Mouse (Mus musculus) gastrocnemius, adult 2 months (tissue): Measurements from ENCODE around the gene Nfib. TPM values are rescaled to one million over a fixed set of nuclear protein-coding genes. Genes with fewer than 3 reads are reported as not detected.

ENCODE experiments used
- DNase-seq: peaks from one replicate; pipeline ENCODE4 v3.0.0; 2022
- H3K27ac ChIP-seq: fragments of 200-600 bp; 2 replicates; pipeline ENCODE4 v1.8.1; 2022; ENCODE audit warnings: mild to moderate bottlenecking
- H3K4me3 ChIP-seq: fragments of 200-600 bp; 2 replicates; pipeline ENCODE4 v1.8.1; 2022; ENCODE audit warnings: mild to moderate bottlenecking, moderate library complexity
- CTCF ChIP-seq: fragments of 200-600 bp; IDR thresholded peaks from 2 replicates; pipeline ENCODE4 v1.8.1; 2022; ENCODE audit warnings: antibody characterized with exemption, mild to moderate bottlenecking, moderate library complexity
- intact Hi-C: fragments of 180-260 bp; cut with DNase I; formaldehyde crosslinking; loops from one replicate; pipeline ENCODE4 v1.15.1; 2025
- total RNA-seq, 2 experiments: library from RNA; stranded (reverse); gene quantifications; 2 replicates each; pipeline ENCODE4 v1.2.3; 2021

Gene Nfib
- total RNA-seq, 2 experiments from 2014 or later = 67.9 to 93.6 TPM

GRCm38 (mm10) chr4:82483871-82484270, 221.7 kb downstream of the Nfib start:
- TF ChIP-seq CTCF = no peak
- Histone ChIP-seq H3K4me3 (peak overlapping the region; percentile 63), H3K27ac (peak overlapping the region; percentile 85)
- intact Hi-C loops = no loop called here
- DNase-seq = no peak

DNA sequence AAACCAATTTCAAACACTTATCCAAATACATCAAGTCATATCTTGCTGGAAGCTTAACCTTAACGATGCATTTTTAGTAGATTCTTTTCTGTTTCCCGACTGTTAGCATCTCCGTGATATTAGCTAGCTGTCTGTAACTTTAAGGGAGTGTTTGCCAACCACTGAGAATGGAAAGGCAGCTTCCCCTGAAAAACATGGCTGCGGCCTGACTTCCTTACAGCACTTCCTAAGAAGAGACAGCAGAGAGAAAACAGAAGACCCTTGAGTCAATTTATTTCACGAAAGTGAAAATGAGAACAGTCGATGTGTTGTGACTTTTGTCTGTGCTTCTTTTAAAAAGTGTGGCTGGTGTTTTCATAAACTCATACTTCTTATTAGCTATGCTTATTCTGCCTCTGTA, 222.3 kb downstream of the Nfib start:
- intact Hi-C loops = no loop called here
- no peak for TF ChIP-seq CTCF
- DNase-seq = no peak
- H3K4me3 ChIP-seq = peak overlapping the region; percentile 63
- peak overlapping the region; percentile 85 for H3K27ac ChIP-seq

DNA sequence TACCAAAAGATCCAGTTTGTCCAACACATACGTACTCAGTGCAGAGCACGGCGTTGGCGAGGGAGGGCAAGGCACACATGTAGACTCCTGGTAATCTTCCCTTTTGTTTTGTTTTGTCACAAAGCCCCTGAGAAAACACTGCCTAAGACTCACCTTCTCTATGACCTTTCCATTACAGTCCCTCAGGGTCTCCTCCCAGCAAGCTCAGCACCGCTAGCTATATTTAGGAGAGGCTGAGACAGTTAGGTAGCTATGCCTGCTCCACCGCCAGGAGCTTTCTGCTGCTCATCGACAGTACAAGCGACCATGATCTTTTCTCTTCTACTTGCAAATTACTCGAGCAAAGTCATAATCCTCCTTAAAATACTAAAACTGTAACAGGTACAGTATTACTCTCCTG, 224.9 kb downstream of the Nfib start:
- Histone ChIP-seq H3K4me3 (peak overlapping the region; percentile 48), H3K27ac (peak overlapping the region; percentile 80)
- peak; percentile 41 for DNase-seq
- intact Hi-C loops = no loop called here
- TF ChIP-seq CTCF = peak; percentile 30

- H3K4me3 ChIP-seq = no peak overlapping the region
- TF ChIP-seq CTCF = peak; percentile 37
- intact Hi-C loops = no loop called here
- H3K27ac ChIP-seq = peak overlapping the region; percentile 35; the same call in 1 of the 2 replicates
- DNase-seq = no peak
Measured at GRCm38 (mm10) chr4:82479394-82479793, 226.2 kb downstream of the Nfib start.

- no peak for TF ChIP-seq CTCF
- intact Hi-C loops = no loop called here
- Histone ChIP-seq H3K4me3 (no peak overlapping the region), H3K27ac (no peak overlapping the region; the same call in 1 of the 2 replicates)
- DNase-seq = no peak
Measured at GRCm38 (mm10) chr4:82477742-82478141, 227.8 kb downstream of the Nfib start.

DNA sequence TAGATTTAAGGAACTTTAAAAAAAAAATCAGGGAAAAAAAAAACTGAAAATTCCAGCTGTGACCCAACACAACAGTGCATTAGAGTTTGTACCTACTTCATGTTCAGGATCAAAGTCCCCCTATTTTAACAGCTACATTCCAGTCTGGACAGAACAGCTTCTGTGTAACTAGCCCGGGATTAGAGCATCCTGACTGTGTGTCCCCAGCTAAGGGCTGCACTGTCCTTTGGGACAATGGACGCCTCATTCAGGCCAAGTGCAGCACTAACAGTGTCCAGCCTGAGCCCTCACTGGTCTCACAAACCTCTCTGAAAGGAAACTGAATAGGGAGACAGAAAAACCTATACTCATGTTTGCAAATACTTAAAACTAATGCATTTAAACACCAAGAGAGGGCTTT, 229.1 kb downstream of the Nfib start:
- DNase-seq = no peak
- peak overlapping the region; percentile 3; the same call in 1 of the 2 replicates for H3K27ac ChIP-seq

DNA sequence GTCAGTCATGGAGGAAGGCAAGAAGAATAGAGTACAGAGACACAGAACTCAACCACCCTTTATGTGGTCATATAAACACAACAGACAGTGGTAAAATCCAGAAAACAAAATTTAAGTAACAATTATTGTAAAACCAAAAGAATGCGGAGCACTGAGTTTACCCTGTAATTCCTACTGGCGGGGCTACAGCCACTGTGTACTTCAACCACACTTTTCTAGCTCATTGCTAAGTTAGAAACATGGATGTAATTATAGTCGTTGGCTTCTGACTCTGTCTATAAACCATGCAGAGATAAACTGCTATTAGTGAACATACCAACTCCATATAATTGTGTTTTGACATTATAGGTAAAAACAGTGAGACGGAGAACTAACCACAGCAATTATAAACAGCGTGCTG, 231.2 kb downstream of the Nfib start:
- Histone ChIP-seq H3K27ac (peak overlapping the region; percentile 61; the same call in 1 of the 2 replicates), H3K4me3 (no peak overlapping the region)
- no peak for DNase-seq
- intact Hi-C loops = no loop called here
- TF ChIP-seq CTCF = no peak

More for the DNA sequence above, 229.1 kb downstream of the Nfib start:
- intact Hi-C loops = no loop called here
- TF ChIP-seq CTCF = no peak
- H3K4me3 ChIP-seq = no peak overlapping the region

- intact Hi-C loops = no loop called here
Measured at GRCm38 (mm10) chr4:82470938-82471320, 234.6 kb downstream of the Nfib start.

GRCm38 (mm10) chr4:82470212-82470937, 235.2 kb downstream of the Nfib start:
- peak overlapping the region; percentile 75 for H3K27ac ChIP-seq
- no peak for TF ChIP-seq CTCF
- DNase-seq = no peak

More at GRCm38 (mm10) chr4:82470938-82471320, 234.6 kb downstream of the Nfib start:
- no peak for DNase-seq
- no peak for TF ChIP-seq CTCF
- Histone ChIP-seq H3K27ac (peak overlapping the region; percentile 75), H3K4me3 (no peak overlapping the region)

DNA sequence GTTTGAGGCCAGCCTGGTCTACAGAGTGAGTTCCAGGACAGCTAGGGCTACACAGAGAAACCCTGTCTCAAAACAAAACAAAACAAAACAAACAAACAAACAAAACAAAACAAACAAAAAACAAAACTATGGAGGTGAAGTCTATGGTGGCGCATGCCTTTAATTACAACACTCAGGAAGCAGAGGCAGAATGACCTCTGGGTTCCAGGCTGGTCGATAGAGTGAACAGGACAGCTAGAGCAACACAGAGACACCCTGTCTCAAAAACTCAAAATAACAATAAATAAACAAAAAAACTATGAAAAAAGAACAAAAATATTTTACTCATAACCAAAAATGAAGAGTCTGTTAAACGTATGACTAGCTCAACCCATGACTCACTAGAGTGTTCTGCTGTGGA, 236.6 kb downstream of the Nfib start:
- Histone ChIP-seq H3K4me3 (no peak overlapping the region), H3K27ac (peak overlapping the region; percentile 44; the same call in 1 of the 2 replicates)
- TF ChIP-seq CTCF = no peak
- no peak for DNase-seq
- intact Hi-C loops = no loop called here

More at GRCm38 (mm10) chr4:82470212-82470937, 235.2 kb downstream of the Nfib start:
- intact Hi-C loops = no loop called here
- no peak overlapping the region for H3K4me3 ChIP-seq

DNA sequence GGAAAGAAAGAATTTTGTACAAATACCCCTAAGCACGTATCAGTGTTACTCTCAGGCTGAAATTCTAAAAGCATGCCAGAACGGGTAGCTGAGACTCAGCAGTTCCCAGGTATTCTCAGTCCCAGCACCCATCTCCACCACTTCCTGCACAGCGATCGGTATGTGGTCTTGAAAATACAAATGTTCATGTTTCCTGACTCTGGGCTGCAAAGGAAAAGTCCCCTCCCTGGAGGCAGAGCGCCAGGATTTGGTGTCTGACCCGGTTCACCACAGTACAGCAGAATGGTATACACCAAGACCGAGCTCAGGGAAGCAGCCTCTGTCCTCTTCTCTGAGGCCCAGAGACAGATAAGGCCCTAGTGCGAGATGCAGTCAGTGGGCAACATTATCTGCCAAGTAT, 238.8 kb downstream of the Nfib start:
- TF ChIP-seq CTCF = no peak
- Histone ChIP-seq H3K4me3 (peak overlapping the region; percentile 49), H3K27ac (peak overlapping the region; percentile 87)
- intact Hi-C loops = no loop called here
- peak; percentile 70 for DNase-seq

DNA sequence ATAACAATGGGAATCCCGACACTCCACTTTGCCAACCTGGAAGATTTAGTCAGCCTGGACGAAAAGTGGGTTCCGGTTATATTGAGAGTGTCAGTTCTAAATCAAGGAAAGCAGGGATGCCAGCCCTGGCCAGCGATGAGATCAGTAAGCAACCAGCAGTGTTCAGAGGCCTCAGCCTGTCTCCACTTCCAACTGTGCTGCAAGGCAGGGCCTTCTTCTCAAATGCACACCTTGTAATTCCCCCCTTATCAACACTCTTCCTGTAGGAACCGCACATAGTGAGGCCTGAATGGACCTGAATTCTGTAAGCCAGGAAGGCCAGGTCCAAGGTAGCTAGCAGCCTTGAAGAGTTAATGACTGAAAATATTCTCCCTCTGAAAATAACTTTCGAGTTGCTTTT, 239.4 kb downstream of the Nfib start:
- DNase-seq = peak; percentile 50
- intact Hi-C loops = no loop called here
- TF ChIP-seq CTCF = no peak

GRCm38 (mm10) chr4:82464051-82464632, 241.4 kb downstream of the Nfib start:
- TF ChIP-seq CTCF = no peak
- H3K27ac ChIP-seq = peak overlapping the region; percentile 64; the same call in 1 of the 2 replicates
- intact Hi-C loops = no loop called here
- H3K4me3 ChIP-seq = no peak overlapping the region; the same call in 1 of the 2 replicates
- DNase-seq = peak; percentile 65

More for the DNA sequence above, 239.4 kb downstream of the Nfib start:
- peak overlapping the region; percentile 87 for H3K27ac ChIP-seq
- peak overlapping the region; percentile 49 for H3K4me3 ChIP-seq
